Mouse (Mus musculus): ENCODE data around the gene Gm12216. TPM values are rescaled to one million over a fixed set of nuclear protein-coding genes. Genes with fewer than 3 reads are reported as not detected.

Gene Gm12216
- polyA plus RNA-seq, 1 experiment from 2014 or later: 0.19 TPM

GRCm38 (mm10) chr11:53819511-53819910 lies 39.5 kb downstream of the Gm12216 start:
- Histone ChIP-seq H3K4me3 (no peak overlapping the region), H3K4me1 (replicated peaks) (no peaks in the 10 kb centered on the region), H3K27ac (ENCODE audit: poor library complexity, severe bottlenecking) (no peak overlapping the region), H3K9me3 (replicated peaks) (no peaks in the 10 kb centered on the region), H3K9ac (no peak overlapping the region), H3K36me3 (no peaks in the 10 kb centered on the region), H3K4me2 (no peak overlapping the region), H3K27me3 (replicated peaks) (peaks cover 5% of the 10 kb centered on the region; the same call in 1 of the 2 replicates)
- no peak for ATAC-seq (ENCODE audit: insufficient number of reproducible peaks, low FRiP score)
- WGBS: 83% methylated on average over 6 of the region's 6 CpGs

- Histone ChIP-seq H3K27ac (ENCODE audit: poor library complexity, severe bottlenecking) (no peak overlapping the region), H3K9ac (no peak overlapping the region), H3K4me2 (no peak overlapping the region), H3K4me1 (replicated peaks) (no peaks in the 10 kb centered on the region), H3K36me3 (no peaks in the 10 kb centered on the region), H3K4me3 (no peak overlapping the region), H3K27me3 (replicated peaks) (peaks cover 5% of the 10 kb centered on the region; the same call in 1 of the 2 replicates), H3K9me3 (replicated peaks) (no peaks in the 10 kb centered on the region)
- 60% methylated on average over 6 of the region's 6 CpGs for WGBS
- ATAC-seq (ENCODE audit: insufficient number of reproducible peaks, low FRiP score): no peak
These were observed 40.3 kb downstream of the Gm12216 start for GRCm38 (mm10) chr11:53818794-53819193.

- no peaks in the 10 kb centered on the region for H3K36me3 ChIP-seq
- H3K9ac ChIP-seq: no peak overlapping the region
- H3K4me1 ChIP-seq (replicated peaks): no peaks in the 10 kb centered on the region
- peaks cover 5% of the 10 kb centered on the region; the same call in 1 of the 2 replicates for H3K27me3 ChIP-seq (replicated peaks)
- 86% methylated on average over 5 of the region's 5 CpGs for WGBS
- no peak overlapping the region for H3K4me3 ChIP-seq
- H3K9me3 ChIP-seq (replicated peaks): no peaks in the 10 kb centered on the region
- H3K27ac ChIP-seq (ENCODE audit: poor library complexity, severe bottlenecking): no peak overlapping the region
- ATAC-seq (ENCODE audit: insufficient number of reproducible peaks, low FRiP score): no peak
- H3K4me2 ChIP-seq: no peak overlapping the region
These were observed 42.1 kb downstream of the Gm12216 start for GRCm38 (mm10) chr11:53816841-53817375.

- Histone ChIP-seq H3K4me2 (no peak overlapping the region), H3K9ac (no peak overlapping the region), H3K4me1 (replicated peaks) (no peaks in the 10 kb centered on the region), H3K9me3 (replicated peaks) (no peaks in the 10 kb centered on the region), H3K36me3 (no peaks in the 10 kb centered on the region), H3K27me3 (replicated peaks) (no peaks in the 10 kb centered on the region), H3K27ac (ENCODE audit: poor library complexity, severe bottlenecking) (no peak overlapping the region), H3K4me3 (no peak overlapping the region)
- no peak for ATAC-seq (ENCODE audit: insufficient number of reproducible peaks, low FRiP score)
- 49% methylated on average over 3 of the region's 3 CpGs for WGBS
These were observed 44.2 kb downstream of the Gm12216 start for GRCm38 (mm10) chr11:53814810-53815209.

GRCm38 (mm10) chr11:53813001-53813868 lies 45.8 kb downstream of the Gm12216 start:
- ATAC-seq (ENCODE audit: insufficient number of reproducible peaks, low FRiP score): no peak
- Histone ChIP-seq H3K4me2 (no peak overlapping the region), H3K27ac (ENCODE audit: poor library complexity, severe bottlenecking) (no peak overlapping the region)

GRCm38 (mm10) chr11:53811312-53811711 lies 47.7 kb downstream of the Gm12216 start:
- Histone ChIP-seq H3K9ac (no peak overlapping the region), H3K4me1 (replicated peaks) (0 out of 2 replicates have a peak, but pooled peaks cover under 1% of the 10 kb centered on the region)
- whole genome bisulfite sequencing: 73% methylated on average over 3 of the region's 3 CpGs

More at GRCm38 (mm10) chr11:53813001-53813868, 45.8 kb downstream of the Gm12216 start:
- no peak overlapping the region for H3K9ac ChIP-seq
- H3K4me3 ChIP-seq: no peak overlapping the region
- H3K27me3 ChIP-seq (replicated peaks): 0 out of 2 replicates have a peak, but pooled peaks cover 4% of the 10 kb centered on the region
- 76% methylated on average over 16 of the region's 16 CpGs for WGBS
- H3K4me1 ChIP-seq (replicated peaks): no peaks in the 10 kb centered on the region
- no peaks in the 10 kb centered on the region for H3K9me3 ChIP-seq (replicated peaks)
- no peaks in the 10 kb centered on the region for H3K36me3 ChIP-seq

GRCm38 (mm10) chr11:53810749-53811148 lies 48.3 kb downstream of the Gm12216 start:
- Histone ChIP-seq H3K27ac (ENCODE audit: poor library complexity, severe bottlenecking) (no peak overlapping the region), H3K4me3 (no peak overlapping the region), H3K4me1 (replicated peaks) (peaks cover 6% of the 10 kb centered on the region; the same call in 1 of the 2 replicates), H3K4me2 (no peak overlapping the region), H3K9me3 (replicated peaks) (no peaks in the 10 kb centered on the region), H3K9ac (no peak overlapping the region), H3K27me3 (replicated peaks) (0 out of 2 replicates have a peak, but pooled peaks cover 4% of the 10 kb centered on the region), H3K36me3 (no peaks in the 10 kb centered on the region)
- no peak for ATAC-seq (ENCODE audit: insufficient number of reproducible peaks, low FRiP score)
- WGBS: 36% methylated on average over 2 of the region's 2 CpGs

More at GRCm38 (mm10) chr11:53811312-53811711, 47.7 kb downstream of the Gm12216 start:
- Histone ChIP-seq H3K4me3 (no peak overlapping the region), H3K36me3 (no peaks in the 10 kb centered on the region), H3K27me3 (replicated peaks) (0 out of 2 replicates have a peak, but pooled peaks cover 4% of the 10 kb centered on the region), H3K27ac (ENCODE audit: poor library complexity, severe bottlenecking) (no peak overlapping the region), H3K9me3 (replicated peaks) (no peaks in the 10 kb centered on the region), H3K4me2 (no peak overlapping the region)
- ATAC-seq (ENCODE audit: insufficient number of reproducible peaks, low FRiP score): no peak

GRCm38 (mm10) chr11:53810156-53810555 lies 48.9 kb downstream of the Gm12216 start:
- Histone ChIP-seq H3K36me3 (no peaks in the 10 kb centered on the region), H3K4me3 (no peak overlapping the region), H3K4me1 (replicated peaks) (peaks cover 8% of the 10 kb centered on the region; the same call in 1 of the 2 replicates), H3K9ac (no peak overlapping the region), H3K27me3 (replicated peaks) (0 out of 2 replicates have a peak, but pooled peaks cover 4% of the 10 kb centered on the region), H3K9me3 (replicated peaks) (no peaks in the 10 kb centered on the region), H3K4me2 (no peak overlapping the region), H3K27ac (ENCODE audit: poor library complexity, severe bottlenecking) (no peak overlapping the region)
- 60% methylated on average over 5 of the region's 5 CpGs for WGBS
- no peak for ATAC-seq (ENCODE audit: insufficient number of reproducible peaks, low FRiP score)

- H3K4me1 ChIP-seq (replicated peaks): peaks cover 8% of the 10 kb centered on the region; the same call in 1 of the 2 replicates
- WGBS: 40% methylated on average over 5 of the region's 5 CpGs
- 0 out of 2 replicates have a peak, but pooled peaks cover 4% of the 10 kb centered on the region for H3K27me3 ChIP-seq (replicated peaks)
- no peak overlapping the region for H3K4me2 ChIP-seq
- H3K36me3 ChIP-seq: no peaks in the 10 kb centered on the region
- H3K9me3 ChIP-seq (replicated peaks): no peaks in the 10 kb centered on the region
- H3K9ac ChIP-seq: no peak overlapping the region
- no peak overlapping the region for H3K4me3 ChIP-seq
- no peak overlapping the region for H3K27ac ChIP-seq (ENCODE audit: poor library complexity, severe bottlenecking)
- ATAC-seq (ENCODE audit: insufficient number of reproducible peaks, low FRiP score): no peak
These were observed 49.7 kb downstream of the Gm12216 start for GRCm38 (mm10) chr11:53809354-53809753.

GRCm38 (mm10) chr11:53805786-53806185 lies 53.3 kb downstream of the Gm12216 start:
- Histone ChIP-seq H3K27me3 (replicated peaks) (0 out of 2 replicates have a peak, but pooled peaks cover 9% of the 10 kb centered on the region), H3K9me3 (replicated peaks) (no peaks in the 10 kb centered on the region), H3K4me1 (replicated peaks) (peaks cover 8% of the 10 kb centered on the region; the same call in 1 of the 2 replicates), H3K4me3 (no peak overlapping the region), H3K36me3 (no peaks in the 10 kb centered on the region), H3K4me2 (no peak overlapping the region), H3K9ac (no peak overlapping the region), H3K27ac (ENCODE audit: poor library complexity, severe bottlenecking) (no peak overlapping the region)
- 71% methylated on average over 9 of the region's 9 CpGs for WGBS
- no peak for ATAC-seq (ENCODE audit: insufficient number of reproducible peaks, low FRiP score)
